Mouse (Mus musculus) left cerebral cortex, postnatal 36 days (tissue): ENCODE results near the gene Flot2. TPM values are rescaled to one million over a fixed set of nuclear protein-coding genes. Genes with fewer than 3 reads are reported as not detected.

Experiments used
- DNase-seq, 2 experiments: peaks; one replicate each; pipeline ENCODE4 v3.0.0; 2021 to 2022; ENCODE audit warnings: low spot score in 2 of 2, mixed read lengths in 1 of 2
- intact Hi-C: fragments of 180-260 bp; cut with DNase I; formaldehyde crosslinking; loops from one replicate; pipeline ENCODE4 v1.15.1; 2025
- microRNA-seq: library from miRNA; unstranded; fragments of <30 nt; microRNA quantifications from one replicate; pipeline ENCODE4 v1.2.0, GENCODE M21; 2022
- total RNA-seq, 2 experiments: library from RNA; stranded (reverse); gene quantifications; 2 replicates each; pipeline ENCODE4 v1.2.3; 2021

The Flot2 gene
- total RNA-seq, 2 experiments from 2014 or later = 89.5 to 103 TPM

DNA sequence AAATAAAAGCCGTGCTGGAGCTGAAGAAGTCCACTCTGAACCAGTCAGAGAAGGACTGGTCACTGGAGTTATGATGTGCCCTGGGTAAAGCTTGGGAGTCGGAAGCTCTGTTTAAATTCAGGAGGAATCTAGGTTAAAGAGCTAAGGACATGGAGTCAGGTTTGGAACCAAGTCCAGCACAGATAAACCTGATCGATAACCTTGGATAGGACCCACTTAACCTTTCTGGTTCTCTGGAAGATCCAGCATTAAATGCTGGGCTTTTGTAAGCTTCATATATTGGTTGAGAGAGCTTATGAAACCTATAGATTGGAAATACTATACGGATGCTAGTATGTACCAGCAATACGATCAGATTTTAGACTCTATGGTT lies 57.4 kb downstream of the Flot2 start:
- DNase-seq = no peak
- intact Hi-C loops = loop anchor here (5.0 kb wide), 1 partner anchor 57 kb away; no protein-coding TSS in a partner anchor

DNA sequence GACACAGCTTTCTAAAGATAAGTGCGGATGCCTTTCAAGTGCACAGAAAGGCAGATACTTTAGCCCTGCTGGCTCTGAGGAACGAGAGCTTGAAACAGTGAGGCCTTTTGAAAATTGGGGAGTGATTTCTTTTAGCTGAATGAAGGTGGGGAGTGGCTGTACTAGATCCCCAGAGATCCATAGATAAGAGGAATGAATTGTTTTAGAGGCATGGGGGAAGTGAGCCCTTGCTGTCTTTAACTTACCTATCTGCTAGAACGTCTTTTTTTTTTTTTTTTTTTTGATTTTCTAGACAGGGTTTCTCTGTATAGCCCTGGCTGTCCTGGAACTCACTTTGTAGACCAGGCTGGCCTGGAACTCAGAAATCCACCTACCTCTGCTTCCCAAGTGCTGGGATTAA lies 59.3 kb downstream of the Flot2 start:
- intact Hi-C loops = loop anchor here (5.0 kb wide), 1 partner anchor 55 kb away; no protein-coding TSS in a partner anchor
- DNase-seq = no peak

DNA sequence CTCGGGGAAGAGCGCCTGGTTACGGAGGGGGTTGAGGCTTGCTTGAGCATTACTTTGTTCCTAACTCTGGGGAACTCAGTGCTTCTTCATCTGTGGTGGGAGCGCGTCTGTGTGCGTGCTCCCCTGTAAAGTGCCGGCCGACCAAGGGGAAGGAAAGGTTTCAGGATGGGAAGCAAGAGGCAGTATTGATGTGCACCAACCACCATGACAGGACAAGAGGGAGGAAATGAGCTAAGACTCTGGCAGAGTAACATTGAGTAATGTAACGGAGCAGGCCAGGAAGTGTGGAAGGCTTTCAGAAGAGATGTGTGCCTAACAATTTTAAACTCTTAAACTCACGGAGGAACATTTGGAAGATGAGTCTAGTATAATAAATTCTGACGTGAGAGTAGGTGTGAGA lies 63.0 kb downstream of the Flot2 start:
- no peak for DNase-seq
- intact Hi-C loops = no loop called here

DNA sequence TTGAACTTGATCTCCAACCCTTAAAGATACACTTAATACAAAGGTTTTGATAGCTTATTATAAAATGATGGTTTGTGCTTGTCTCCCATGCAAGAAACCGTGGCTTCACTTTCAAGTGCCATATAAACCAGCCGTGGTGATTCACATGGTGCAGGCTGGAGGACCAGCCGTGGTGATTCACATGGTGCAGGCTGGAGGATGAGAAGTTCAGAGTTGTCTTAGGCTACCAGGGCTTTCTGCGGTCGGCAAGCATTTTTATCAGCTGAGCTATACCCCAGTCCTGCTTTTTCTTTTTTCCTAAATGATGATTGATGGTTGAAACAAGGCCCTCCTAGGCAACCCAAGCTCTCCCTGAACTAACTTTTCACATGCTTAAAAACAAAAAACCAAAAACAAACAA lies 64.4 kb downstream of the Flot2 start:
- intact Hi-C loops = no loop called here
- no peak for DNase-seq

DNA sequence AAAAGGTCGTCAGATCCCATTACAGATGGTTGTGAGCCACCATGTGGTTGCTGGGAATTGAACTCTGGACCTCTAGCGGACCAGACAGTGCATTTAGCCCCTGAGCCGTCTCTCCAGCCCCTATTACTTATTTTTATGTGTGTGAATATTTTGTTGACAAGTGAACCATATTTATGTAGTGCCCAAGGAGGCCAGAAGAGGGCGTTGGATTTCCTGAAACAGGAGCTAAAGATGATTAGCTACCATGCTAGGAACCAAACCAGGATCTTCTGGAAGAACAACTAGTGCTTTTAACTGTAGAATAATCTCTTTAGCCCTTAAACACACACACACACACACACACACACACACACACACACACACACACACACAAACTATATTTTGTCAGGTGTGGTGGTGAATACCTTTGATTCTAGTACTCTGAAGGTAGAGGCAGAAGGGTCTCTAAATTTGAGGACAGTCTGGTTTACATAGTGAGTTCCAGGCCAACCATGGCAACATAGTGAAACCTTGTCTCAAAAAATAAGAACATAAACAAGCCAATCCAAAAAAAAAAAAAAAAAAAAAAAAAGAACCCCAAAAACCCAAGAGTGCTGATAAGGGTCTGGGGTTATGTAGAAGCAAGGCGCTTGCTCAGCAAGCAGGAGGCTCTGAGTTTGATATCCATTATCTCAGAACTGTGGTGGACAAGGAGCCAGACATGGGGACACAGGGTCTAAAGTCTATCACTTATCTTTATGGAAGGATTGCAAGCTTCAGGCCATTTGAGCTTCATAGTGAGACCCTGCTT lies 65.4 kb downstream of the Flot2 start:
- intact Hi-C loops = no loop called here

DNA sequence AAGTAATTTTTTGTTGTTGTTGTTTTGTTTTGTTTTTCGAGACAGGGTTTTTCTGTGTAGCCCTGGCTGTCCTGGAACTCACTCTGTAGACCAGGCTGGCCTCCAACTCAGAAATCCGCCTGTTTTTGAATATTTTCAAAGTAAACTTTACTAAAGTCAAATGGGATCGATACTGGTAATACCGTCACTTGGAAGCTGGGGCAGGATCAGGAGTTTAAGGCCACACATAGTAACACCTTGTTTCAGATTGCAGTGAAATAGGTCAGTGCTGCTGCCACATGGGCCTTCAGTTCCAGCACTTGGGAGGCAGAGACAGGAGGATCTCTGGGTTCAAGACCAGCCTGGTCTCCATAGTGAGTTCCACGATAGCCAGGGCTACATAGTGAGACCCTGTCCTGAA lies 66.8 kb downstream of the Flot2 start:
- intact Hi-C loops = no loop called here
- DNase-seq = no peak

More for the DNA sequence above, 65.4 kb downstream of the Flot2 start:
- no peak for DNase-seq

Small RNA genes within 50 kb of the gene (microRNA-seq; reads per million reads assigned to microRNA genes)
- gene Mir144 = 10.7 reads per million, percentile 30 among the genes with 10 or more reads in this experiment
- not detected for gene Mir451a
- gene Mir451b = not detected

Other genes starting within 250 kb of the Flot2 start
- gene Pipox, start 143.8 kb upstream of the Flot2 start, total RNA-seq = 1 to 10 TPM in 1 of 2 experiments, under 1 TPM in 1; 0.25 to 1.4 TPM
- 100 to 1,000 TPM; 150 to 165 TPM for gene Sez6, start 107.1 kb upstream of the Flot2 start, total RNA-seq
- 10 to 100 TPM; 51.7 to 63.6 TPM for gene Phf12, start 55.2 kb upstream of the Flot2 start, total RNA-seq
- gene Dhrs13, start 5.7 kb upstream of the Flot2 start, total RNA-seq = 1 to 10 TPM; 7.2 to 8.0 TPM
- gene Eral1, start 42.5 kb downstream of the Flot2 start, total RNA-seq = 10 to 100 TPM; 18.9 to 19.1 TPM
- gene Fam222b, start 56.7 kb downstream of the Flot2 start, total RNA-seq = 10 to 100 TPM; 29.0 to 29.7 TPM
- gene Traf4, start 127.7 kb downstream of the Flot2 start, total RNA-seq = 10 to 100 TPM; 10.5 to 12.5 TPM
- 1 to 10 TPM; 2.7 to 3.2 TPM for gene Nek8, start 138.7 kb downstream of the Flot2 start, total RNA-seq
- gene Tlcd1, start 138.8 kb downstream of the Flot2 start, total RNA-seq = 10 to 100 TPM; 32.5 to 36.1 TPM
- 100 to 1,000 TPM; 673 to 732 TPM for gene Rpl23a, start 145.7 kb downstream of the Flot2 start, total RNA-seq
- gene Rab34, start 150.5 kb downstream of the Flot2 start, total RNA-seq = 10 to 100 TPM; 20.5 to 28.0 TPM
- 1 to 10 TPM; 6.6 to 8.7 TPM for gene Proca1, start 155.5 kb downstream of the Flot2 start, total RNA-seq
- 10 to 100 TPM; 61.0 to 64.6 TPM for gene Sdf2, start 207.8 kb downstream of the Flot2 start, total RNA-seq
- gene Supt6, start 208.1 kb downstream of the Flot2 start, total RNA-seq = 100 to 1,000 TPM in 1 of 2 experiments, 10 to 100 TPM in 1; 95.1 to 100 TPM
- 100 to 1,000 TPM; 177 TPM for gene 2610507B11Rik, start 223.8 kb downstream of the Flot2 start, total RNA-seq